Mouse (Mus musculus): Measurements from ENCODE around the gene Tln1. TPM values are rescaled to one million over a fixed set of nuclear protein-coding genes. Genes with fewer than 3 reads are reported as not detected.

Gene Tln1
- polyA plus RNA-seq, 2 experiments: 62.4 to 69.4 TPM

GRCm38 (mm10) chr4:43511675-43512454, 50.6 kb downstream of the Tln1 start:
- no peak for DNase-seq (ENCODE audit: low spot score)
- Histone ChIP-seq H3K27me3 (ENCODE audit: control insufficient read depth, insufficient read depth, low read length) (no peaks in the 10 kb centered on the region), H3K9ac (ENCODE audit: low read depth, low read length, severe bottlenecking) (no peak overlapping the region), H3K4me2 (replicated peaks; ENCODE audit: low read depth, low read length, severe bottlenecking) (no peak overlapping the region), H3K4me1 (ENCODE audit: control insufficient read depth, insufficient read depth, low read length) (peaks cover 23% of the 10 kb centered on the region), H3K27ac (replicated peaks; ENCODE audit: low read depth, low read length) (no peak overlapping the region), H3K9me3 (ENCODE audit: control insufficient read depth, low read length) (no peaks in the 10 kb centered on the region), H3K36me3 (ENCODE audit: control insufficient read depth, insufficient read depth, low read length) (peaks cover 2% of the 10 kb centered on the region), H3K4me3 (replicated peaks; ENCODE audit: low read length) (no peak overlapping the region)
- no peak for TF ChIP-seq POLR2A (IDR thresholded peaks at IDR 0.05; ENCODE audit: borderline replicate concordance, extremely low read depth, insufficient read depth, insufficient read length)
- no peak for ATAC-seq (ENCODE audit: low FRiP score, low read depth)
- 81% methylated on average over 18 of the region's 19 CpGs for WGBS

GRCm38 (mm10) chr4:43509109-43509508, 53.4 kb downstream of the Tln1 start:
- Histone ChIP-seq H3K4me2 (replicated peaks; ENCODE audit: low read depth, low read length, severe bottlenecking) (peak overlapping the region; percentile 77), H3K9me3 (ENCODE audit: control insufficient read depth, low read length) (no peaks in the 10 kb centered on the region), H3K36me3 (ENCODE audit: control insufficient read depth, insufficient read depth, low read length) (no peaks in the 10 kb centered on the region), H3K4me1 (ENCODE audit: control insufficient read depth, insufficient read depth, low read length) (peaks cover 24% of the 10 kb centered on the region), H3K4me3 (replicated peaks; ENCODE audit: low read length) (peak overlapping the region; percentile 48), H3K9ac (ENCODE audit: low read depth, low read length, severe bottlenecking) (peak overlapping the region; percentile 52; the same call in 1 of the 2 replicates), H3K27me3 (ENCODE audit: control insufficient read depth, insufficient read depth, low read length) (no peaks in the 10 kb centered on the region), H3K27ac (replicated peaks; ENCODE audit: low read depth, low read length) (no peak overlapping the region)
- WGBS: 39% methylated on average over 9 of the region's 9 CpGs
- ATAC-seq (ENCODE audit: low FRiP score, low read depth) (no peak), DNase-seq (ENCODE audit: low spot score) (no peak)
- TF ChIP-seq POLR2A (IDR thresholded peaks at IDR 0.05; ENCODE audit: borderline replicate concordance, extremely low read depth, insufficient read depth, insufficient read length): no peak

DNA sequence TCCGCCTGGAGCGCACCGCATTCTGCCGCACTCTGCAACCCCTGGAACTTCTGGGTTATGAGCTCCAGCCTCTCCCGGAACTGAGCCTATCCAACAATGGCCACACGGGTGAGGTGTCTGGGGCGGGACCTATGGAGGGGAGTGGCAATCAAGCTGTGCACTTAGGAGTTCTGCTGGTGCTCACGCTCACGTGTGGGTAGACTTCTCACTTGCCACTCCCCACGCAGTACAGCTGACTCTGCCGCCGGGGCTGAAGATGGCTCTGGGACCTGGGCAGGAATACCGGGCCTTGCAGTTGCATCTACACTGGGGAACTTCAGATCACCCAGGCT, 53.9 kb downstream of the Tln1 start:
- Histone ChIP-seq H3K36me3 (ENCODE audit: control insufficient read depth, insufficient read depth, low read length) (no peaks in the 10 kb centered on the region), H3K9ac (ENCODE audit: low read depth, low read length, severe bottlenecking) (peak overlapping the region; percentile 52), H3K4me3 (replicated peaks; ENCODE audit: low read length) (peak overlapping the region; percentile 48), H3K27me3 (ENCODE audit: control insufficient read depth, insufficient read depth, low read length) (no peaks in the 10 kb centered on the region), H3K4me2 (replicated peaks; ENCODE audit: low read depth, low read length, severe bottlenecking) (peak overlapping the region; percentile 77), H3K9me3 (ENCODE audit: control insufficient read depth, low read length) (no peaks in the 10 kb centered on the region), H3K4me1 (ENCODE audit: control insufficient read depth, insufficient read depth, low read length) (peaks cover 24% of the 10 kb centered on the region), H3K27ac (replicated peaks; ENCODE audit: low read depth, low read length) (no peak overlapping the region)
- WGBS: 10% methylated on average over 13 of the region's 13 CpGs
- TF ChIP-seq POLR2A (IDR thresholded peaks at IDR 0.05; ENCODE audit: borderline replicate concordance, extremely low read depth, insufficient read depth, insufficient read length): 0 out of 2 replicates have a peak, but pooled peaks have one; percentile 35
- DNase-seq (ENCODE audit: low spot score): peak; percentile 49
- peak; percentile 76 for ATAC-seq (ENCODE audit: low FRiP score, low read depth)

- peaks cover 24% of the 10 kb centered on the region for H3K4me1 ChIP-seq (ENCODE audit: control insufficient read depth, insufficient read depth, low read length)
- H3K4me3 ChIP-seq (replicated peaks; ENCODE audit: low read length): peak overlapping the region; percentile 48
- H3K9ac ChIP-seq (ENCODE audit: low read depth, low read length, severe bottlenecking): peak overlapping the region; percentile 52
- ATAC-seq (ENCODE audit: low FRiP score, low read depth) (peak; percentile 27), DNase-seq (ENCODE audit: low spot score) (no peak)
- no peak for TF ChIP-seq POLR2A (IDR thresholded peaks at IDR 0.05; ENCODE audit: borderline replicate concordance, extremely low read depth, insufficient read depth, insufficient read length)
- no peaks in the 10 kb centered on the region for H3K27me3 ChIP-seq (ENCODE audit: control insufficient read depth, insufficient read depth, low read length)
- WGBS: 6% methylated on average over 22 of the region's 22 CpGs
- peak overlapping the region; percentile 77 for H3K4me2 ChIP-seq (replicated peaks; ENCODE audit: low read depth, low read length, severe bottlenecking)
- no peak overlapping the region for H3K27ac ChIP-seq (replicated peaks; ENCODE audit: low read depth, low read length)
- H3K36me3 ChIP-seq (ENCODE audit: control insufficient read depth, insufficient read depth, low read length): no peaks in the 10 kb centered on the region
- H3K9me3 ChIP-seq (ENCODE audit: control insufficient read depth, low read length): no peaks in the 10 kb centered on the region
These were observed 54.4 kb downstream of the Tln1 start for GRCm38 (mm10) chr4:43507938-43508665.

GRCm38 (mm10) chr4:43506536-43507185, 55.8 kb downstream of the Tln1 start, which contains the start of gene Car9:
Gene Car9 (plus strand): TSS chr4:43506966.
- Histone ChIP-seq H3K4me1 (ENCODE audit: control insufficient read depth, insufficient read depth, low read length) (peaks cover 25% of the 10 kb centered on the region), H3K9me3 (ENCODE audit: control insufficient read depth, low read length) (no peaks in the 10 kb centered on the region), H3K4me3 (replicated peaks; ENCODE audit: low read length) (no peak within 1 kb of the TSS; the same call in 1 of the 2 replicates), H3K27ac (replicated peaks; ENCODE audit: low read depth, low read length) (no peak within 1 kb of the TSS), H3K9ac (ENCODE audit: low read depth, low read length, severe bottlenecking) (no peak within 1 kb of the TSS), H3K36me3 (ENCODE audit: control insufficient read depth, insufficient read depth, low read length) (no peaks in the 10 kb centered on the region), H3K4me2 (replicated peaks; ENCODE audit: low read depth, low read length, severe bottlenecking) (peak within 1 kb of the TSS; percentile 77), H3K27me3 (ENCODE audit: control insufficient read depth, insufficient read depth, low read length) (no peaks in the 10 kb centered on the region)
- no peak for DNase-seq (ENCODE audit: low spot score)
- WGBS: 54% methylated on average over 9 of the region's 9 CpGs
- TF ChIP-seq POLR2A (IDR thresholded peaks at IDR 0.05; ENCODE audit: borderline replicate concordance, extremely low read depth, insufficient read depth, insufficient read length): no peak
- ATAC-seq (ENCODE audit: low FRiP score, low read depth): no peak
